Mouse (Mus musculus) liver, embryonic 13.5 days (tissue): ENCODE measurements around the gene Ugt1a6a. TPM values are rescaled to one million over a fixed set of nuclear protein-coding genes. Genes with fewer than 3 reads are reported as not detected.

Experiments used
- ATAC-seq: fragments of 200-750 bp; cut with Nextera tagmentation; 2 replicates; pipeline ENCODE4 v1.8.0; 2017; ENCODE audit warnings: low read depth, mild to moderate bottlenecking, moderate number of reproducible peaks, moderate library complexity
- DNase-seq: peaks from one replicate; pipeline ENCODE4 v3.0.0; 2022
- H3K27ac ChIP-seq: fragments of 300-500 bp; sonication (generic); 2 replicates; pipeline ENCODE4 v1.5.1; 2015; ENCODE audit warnings: moderate library complexity, mild to moderate bottlenecking, inconsistent platforms
- H3K27me3 ChIP-seq: fragments of 300-500 bp; sonication (generic); 2 replicates; pipeline ENCODE4 v1.6.1; 2015; ENCODE audit warnings: mild to moderate bottlenecking, inconsistent platforms
- H3K36me3 ChIP-seq: fragments of 300-500 bp; sonication (generic); 2 replicates; pipeline ENCODE4 v1.6.1; 2015; ENCODE audit warnings: mild to moderate bottlenecking, inconsistent platforms
- H3K4me1 ChIP-seq: fragments of 300-500 bp; sonication (generic); replicated peaks from 2 replicates; pipeline ENCODE4 v1.6.1; 2015; ENCODE audit warnings: inconsistent platforms
- H3K4me2 ChIP-seq: fragments of 300-500 bp; sonication (generic); 2 replicates; pipeline ENCODE4 v1.6.1; 2015; ENCODE audit warnings: inconsistent platforms, mild to moderate bottlenecking, moderate library complexity
- H3K4me3 ChIP-seq: fragments of 300-500 bp; sonication (generic); replicated peaks from 2 replicates; pipeline ENCODE4 v1.5.1; 2015; ENCODE audit warnings: mild to moderate bottlenecking, inconsistent platforms
- H3K9ac ChIP-seq: fragments of 300-500 bp; sonication (generic); 2 replicates; pipeline ENCODE4 v1.6.1; 2015; ENCODE audit warnings: mild to moderate bottlenecking, inconsistent platforms
- H3K9me3 ChIP-seq: fragments of 300-500 bp; sonication (generic); replicated peaks from 2 replicates; pipeline ENCODE4 v1.6.1; 2016; ENCODE audit warnings: inconsistent platforms
- WGBS: fragments of 180-500 bp; shearing (Covaris S2); methylation state at CpG from one replicate; pipeline ENCODE4 v1.1.7; 2015; ENCODE audit not compliant: insufficient replicate concordance; 5-methylcytosine and 5-hydroxymethylcytosine counted together
- polyA plus RNA-seq: library from polyadenylated mRNA; unstranded; fragments of >200 nt; fragmentation: Nextera tagmentation; extraction: Ambion mirVana; gene quantifications from 2 replicates; pipeline ENCODE4 v1.2.1, GENCODE M21; 2015

Ugt1a6a gene
- polyA plus RNA-seq, 1 experiment from 2014 or later = 3.4 TPM

- 81% methylated on average over 7 of the region's 7 CpGs for WGBS
- no peaks in the 10 kb centered on the region for H3K9me3 ChIP-seq
- no peak for ATAC-seq
- H3K27me3 ChIP-seq = no peaks in the 10 kb centered on the region
- H3K4me3 ChIP-seq = no peak overlapping the region
- no peak overlapping the region for H3K27ac ChIP-seq
- no peak overlapping the region for H3K9ac ChIP-seq
- DNase-seq = no peak
- peaks cover 99% of the 10 kb centered on the region for H3K36me3 ChIP-seq
- no peak overlapping the region for H3K4me2 ChIP-seq
- peaks cover 36% of the 10 kb centered on the region for H3K4me1 ChIP-seq
Measured at GRCm38 (mm10) chr1:88264237-88264868, 129.7 kb downstream of the Ugt1a6a start.

DNA sequence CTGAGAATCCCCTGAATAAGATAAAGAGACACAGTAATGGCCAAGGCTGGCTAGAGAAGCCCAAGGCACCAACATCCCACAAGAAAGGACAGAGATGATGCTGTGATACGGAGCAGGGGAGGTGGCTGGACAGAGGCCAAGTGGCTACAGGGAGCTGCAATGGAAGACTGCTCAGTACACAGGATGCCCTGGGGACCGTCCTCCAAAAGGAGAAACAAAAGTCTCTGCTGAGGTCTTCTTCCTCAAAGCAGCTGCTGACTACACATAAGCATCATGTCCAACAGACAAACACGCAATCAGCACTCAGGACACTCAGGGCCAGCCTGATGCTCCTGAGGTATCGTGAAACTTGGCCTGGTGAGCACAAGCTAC is 130.2 kb downstream of the Ugt1a6a start:
- ATAC-seq (no peak), DNase-seq (no peak)
- 72% methylated on average over 4 of the region's 4 CpGs for WGBS
- Histone ChIP-seq H3K4me1 (peaks cover 31% of the 10 kb centered on the region), H3K9me3 (no peaks in the 10 kb centered on the region), H3K9ac (no peak overlapping the region), H3K27me3 (no peaks in the 10 kb centered on the region), H3K4me2 (no peak overlapping the region), H3K27ac (no peak overlapping the region), H3K4me3 (no peak overlapping the region), H3K36me3 (peaks cover 100% of the 10 kb centered on the region)

DNA sequence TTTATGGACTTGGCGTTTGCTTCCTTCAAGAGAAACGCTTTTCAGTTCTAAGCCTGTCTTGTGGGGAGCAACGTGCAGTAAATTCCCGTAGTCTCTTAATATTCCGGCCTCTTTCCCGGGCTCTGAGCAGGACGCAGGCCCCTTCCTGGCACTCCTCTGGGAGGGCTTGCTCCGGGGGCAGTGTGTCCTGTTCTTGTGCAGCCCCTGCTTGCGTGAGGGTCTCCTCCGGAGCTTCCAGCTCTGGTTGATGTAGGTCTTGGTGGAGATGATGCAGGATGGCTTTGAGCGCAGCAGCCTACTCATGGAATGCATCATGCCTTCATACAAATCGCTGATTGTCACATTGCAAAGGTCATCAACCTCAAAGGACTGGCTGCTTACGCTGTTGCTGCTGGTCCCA is 131.5 kb downstream of the Ugt1a6a start:
- Histone ChIP-seq H3K4me3 (no peak overlapping the region), H3K4me2 (no peak overlapping the region), H3K9ac (no peak overlapping the region), H3K36me3 (peaks cover 93% of the 10 kb centered on the region), H3K4me1 (peaks cover 18% of the 10 kb centered on the region), H3K27ac (no peak overlapping the region), H3K9me3 (no peaks in the 10 kb centered on the region), H3K27me3 (no peaks in the 10 kb centered on the region)
- no peak for ATAC-seq
- WGBS = 85% methylated on average over 13 of the region's 13 CpGs
- no peak for DNase-seq

GRCm38 (mm10) chr1:88267489-88267888 is 132.9 kb downstream of the Ugt1a6a start:
- Histone ChIP-seq H3K27me3 (no peaks in the 10 kb centered on the region), H3K36me3 (peaks cover 93% of the 10 kb centered on the region), H3K9me3 (no peaks in the 10 kb centered on the region), H3K4me2 (no peak overlapping the region), H3K27ac (no peak overlapping the region), H3K4me1 (peaks cover 6% of the 10 kb centered on the region; the same call in 1 of the 2 replicates), H3K9ac (no peak overlapping the region), H3K4me3 (no peak overlapping the region)
- ATAC-seq (0 out of 2 replicates have a peak, but pooled peaks have one; percentile 1), DNase-seq (no peak)
- 83% methylated on average over 6 of the region's 6 CpGs for WGBS

- no peak overlapping the region for H3K4me3 ChIP-seq
- no peak overlapping the region for H3K27ac ChIP-seq
- no peaks in the 10 kb centered on the region for H3K27me3 ChIP-seq
- ATAC-seq (no peak), DNase-seq (no peak)
- no peak overlapping the region for H3K9ac ChIP-seq
- H3K4me1 ChIP-seq = no peaks in the 10 kb centered on the region
- 77% methylated on average over 6 of the region's 6 CpGs for WGBS
- H3K4me2 ChIP-seq = no peak overlapping the region
- no peaks in the 10 kb centered on the region for H3K9me3 ChIP-seq
- peaks cover 93% of the 10 kb centered on the region for H3K36me3 ChIP-seq
Measured at GRCm38 (mm10) chr1:88268070-88268469, 133.5 kb downstream of the Ugt1a6a start.

Other genes starting within 250 kb of the Ugt1a6a start
- gene Usp40, start 126.3 kb upstream of the Ugt1a6a start, polyA plus RNA-seq = 7.5 and 9.2 TPM in 2 replicates
- gene Ugt1a10, start 79.4 kb upstream of the Ugt1a6a start, polyA plus RNA-seq = not detected in 2 replicates
- gene Ugt1a9, start 64.0 kb upstream of the Ugt1a6a start, polyA plus RNA-seq = 0.16 and 0.21 TPM in 2 replicates
- not detected in 2 replicates for gene Ugt1a8, start 47.0 kb upstream of the Ugt1a6a start, polyA plus RNA-seq
- gene Ugt1a7c, start 39.7 kb upstream of the Ugt1a6a start, polyA plus RNA-seq = 1.7 and 1.9 TPM in 2 replicates
- gene Ugt1a6b, start 31.6 kb upstream of the Ugt1a6a start, polyA plus RNA-seq = 2.1 TPM in 2 replicates
- not detected in 2 replicates for gene Ugt1a5, start 31.2 kb downstream of the Ugt1a6a start, polyA plus RNA-seq
- not detected in 2 replicates for gene Ugt1a2, start 65.8 kb downstream of the Ugt1a6a start, polyA plus RNA-seq
- 11.3 and 11.4 TPM in 2 replicates for gene Dnajb3, start 71.0 kb downstream of the Ugt1a6a start, polyA plus RNA-seq
- gene Ugt1a1, start 77.2 kb downstream of the Ugt1a6a start, polyA plus RNA-seq = 0.08 TPM in 1 of 2 replicates, not detected in the other
- 0.41 TPM in 2 replicates for gene Mroh2a, start 92.2 kb downstream of the Ugt1a6a start, polyA plus RNA-seq
- 61.0 and 69.7 TPM in 2 replicates for gene Hjurp, start 142.8 kb downstream of the Ugt1a6a start, polyA plus RNA-seq
- not detected in 2 replicates for gene Trpm8, start 142.9 kb downstream of the Ugt1a6a start, polyA plus RNA-seq